Mouse (Mus musculus) hindbrain, embryonic 11.5 days (tissue): ENCODE measurements around the gene Cdkl4. TPM values are rescaled to one million over a fixed set of nuclear protein-coding genes. Genes with fewer than 3 reads are reported as not detected.
"Not testable (repeated sequence)": the region's sequence is repeated elsewhere in the genome, so short reads cannot be mapped to it uniquely, and the experiment has no call there.

Source experiments
- ATAC-seq: fragments of 200-750 bp; cut with Nextera tagmentation; 2 replicates; pipeline ENCODE4 v1.8.0; 2017; ENCODE audit warnings: mild to moderate bottlenecking, moderate TSS enrichment, moderate library complexity; ENCODE audit not compliant: low FRiP score
- DNase-seq: peaks from one replicate; pipeline ENCODE4 v3.0.0-alpha.2; 2015; ENCODE audit warnings: low spot score
- H3K27ac ChIP-seq: fragments of 300-500 bp; sonication (generic); 2 replicates; pipeline ENCODE4 v1.5.1; 2014; ENCODE audit warnings: mild to moderate bottlenecking, low read depth, low read length
- H3K27me3 ChIP-seq: fragments of 300-500 bp; sonication (generic); 2 replicates; pipeline ENCODE4 v1.6.1; 2014; ENCODE audit warnings: mild to moderate bottlenecking, low read length, moderate library complexity, mixed read lengths; ENCODE audit not compliant: control insufficient read depth, insufficient read depth
- H3K36me3 ChIP-seq: fragments of 300-500 bp; sonication (generic); 2 replicates; pipeline ENCODE4 v1.6.1; 2014; ENCODE audit warnings: mild to moderate bottlenecking, low read length, moderate library complexity, mixed read lengths; ENCODE audit not compliant: control insufficient read depth, insufficient read depth
- H3K4me1 ChIP-seq: fragments of 300-500 bp; sonication (generic); replicated peaks from 2 replicates; pipeline ENCODE4 v1.6.1; 2014; ENCODE audit warnings: low read length, mixed read lengths; ENCODE audit not compliant: control insufficient read depth, insufficient read depth
- H3K4me2 ChIP-seq: fragments of 300-500 bp; sonication (generic); replicated peaks from 2 replicates; pipeline ENCODE4 v1.6.1; 2014; ENCODE audit warnings: mild to moderate bottlenecking, low read depth, low read length
- H3K4me3 ChIP-seq: fragments of 300-500 bp; sonication (generic); 2 replicates; pipeline ENCODE4 v1.5.1; 2014; ENCODE audit warnings: low read depth, low read length
- H3K9ac ChIP-seq: fragments of 300-500 bp; sonication (generic); 2 replicates; pipeline ENCODE4 v1.6.1; 2014; ENCODE audit warnings: low read depth, low read length
- H3K9me3 ChIP-seq: fragments of 300-500 bp; sonication (generic); 2 replicates; pipeline ENCODE4 v1.6.1; 2016; ENCODE audit warnings: low read length; ENCODE audit not compliant: control insufficient read depth
- WGBS: fragments of 180-500 bp; shearing (Covaris S2); extraction: QIAGEN DNeasy Blood & Tissue Kit; methylation state at CpG from one replicate; pipeline ENCODE4 v1.1.7; 2014; 5-methylcytosine and 5-hydroxymethylcytosine counted together
- polyA plus RNA-seq: library from polyadenylated mRNA; unstranded; fragments of >200 nt; fragmentation: Nextera tagmentation; extraction: Ambion mirVana; gene quantifications from 2 replicates; pipeline ENCODE4 v1.2.1, GENCODE M21; 2014

The Cdkl4 gene
- polyA plus RNA-seq, 1 experiment from 2014 or later: 5.6 TPM

DNA sequence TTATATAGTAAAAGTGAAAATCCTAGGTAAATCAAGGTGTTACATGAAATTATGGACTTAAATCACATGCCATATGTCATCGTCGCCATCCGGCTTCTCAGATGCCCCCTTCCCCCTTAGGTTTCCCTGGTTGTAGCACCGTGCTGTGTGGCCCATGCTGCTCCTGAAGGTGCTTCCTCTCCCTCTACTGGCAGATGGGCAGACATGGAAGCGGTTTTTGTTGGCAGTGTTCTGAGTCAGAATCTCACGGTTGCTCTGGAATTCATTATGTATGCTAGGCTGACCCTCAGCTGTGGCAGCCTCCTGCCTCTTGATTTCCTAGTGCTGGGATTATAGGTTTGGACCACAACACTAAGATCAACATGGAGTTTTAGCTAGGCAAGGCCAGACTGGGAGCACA is 40.5 kb downstream of the Cdkl4 start:
- no peaks in the 10 kb centered on the region for H3K27me3 ChIP-seq
- no peak for DNase-seq
- ATAC-seq: no peak
- no peak overlapping the region for H3K9ac ChIP-seq
- H3K9me3 ChIP-seq: no peaks in the 10 kb centered on the region
- no peak overlapping the region for H3K4me2 ChIP-seq
- H3K4me3 ChIP-seq: no peak overlapping the region
- 57% methylated on average over 6 of the region's 6 CpGs for WGBS
- no peak overlapping the region for H3K27ac ChIP-seq
- no peaks in the 10 kb centered on the region for H3K4me1 ChIP-seq
- no peaks in the 10 kb centered on the region for H3K36me3 ChIP-seq

DNA sequence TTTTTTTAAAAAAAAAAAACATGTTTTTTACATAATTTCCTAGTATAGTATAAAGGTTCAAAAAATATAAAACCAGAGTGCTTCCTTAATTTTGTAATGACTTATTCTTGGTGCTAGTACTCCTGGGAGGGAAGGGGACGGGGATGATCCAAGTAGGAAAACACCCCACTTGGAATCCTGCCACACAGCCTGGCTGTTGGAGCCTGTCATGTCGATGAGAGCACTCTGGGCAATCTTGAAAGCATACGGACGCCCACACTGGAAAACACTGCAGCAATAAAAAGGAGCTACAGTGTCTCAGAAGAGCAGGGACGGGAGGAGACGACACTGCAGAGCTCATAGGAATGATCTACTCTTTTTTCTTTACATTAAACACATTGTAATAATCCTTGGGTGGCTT is 42.0 kb downstream of the Cdkl4 start:
- H3K9ac ChIP-seq: no peak overlapping the region

DNA sequence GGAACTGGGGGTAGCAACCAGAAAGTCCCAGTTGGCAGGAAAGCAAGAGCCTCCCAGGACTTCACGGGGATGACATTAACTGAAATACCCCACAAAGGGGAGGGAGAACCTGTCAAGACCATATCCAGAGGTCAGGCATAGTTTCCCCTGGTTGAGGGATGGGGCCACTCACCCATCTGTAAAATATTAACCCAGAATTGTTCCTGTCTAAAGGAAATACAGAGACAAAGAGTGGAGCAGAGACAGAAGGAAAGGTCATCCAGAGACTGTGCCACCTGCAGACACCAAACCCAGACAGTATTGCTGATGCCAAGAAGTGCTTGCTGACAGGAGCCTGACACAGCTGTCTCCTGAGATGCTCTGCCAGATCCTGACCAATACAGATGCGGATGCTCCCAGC is 46.3 kb downstream of the Cdkl4 start:
- not testable (repeated sequence) for H3K4me1 ChIP-seq, DNase-seq, H3K27me3 ChIP-seq, H3K4me3 ChIP-seq, H3K9me3 ChIP-seq, H3K36me3 ChIP-seq, H3K4me2 ChIP-seq, H3K9ac ChIP-seq, H3K27ac ChIP-seq, ATAC-seq
- WGBS: 38% methylated on average over 2 of the region's 2 CpGs

More for the DNA sequence above, 42.0 kb downstream of the Cdkl4 start:
- 86% methylated on average over 6 of the region's 6 CpGs for WGBS
- H3K9me3 ChIP-seq: no peaks in the 10 kb centered on the region
- no peak for ATAC-seq
- DNase-seq: no peak
- no peak overlapping the region for H3K4me3 ChIP-seq
- no peak overlapping the region for H3K27ac ChIP-seq
- no peaks in the 10 kb centered on the region for H3K36me3 ChIP-seq
- H3K27me3 ChIP-seq: no peaks in the 10 kb centered on the region
- no peak overlapping the region for H3K4me2 ChIP-seq
- H3K4me1 ChIP-seq: no peaks in the 10 kb centered on the region

DNA sequence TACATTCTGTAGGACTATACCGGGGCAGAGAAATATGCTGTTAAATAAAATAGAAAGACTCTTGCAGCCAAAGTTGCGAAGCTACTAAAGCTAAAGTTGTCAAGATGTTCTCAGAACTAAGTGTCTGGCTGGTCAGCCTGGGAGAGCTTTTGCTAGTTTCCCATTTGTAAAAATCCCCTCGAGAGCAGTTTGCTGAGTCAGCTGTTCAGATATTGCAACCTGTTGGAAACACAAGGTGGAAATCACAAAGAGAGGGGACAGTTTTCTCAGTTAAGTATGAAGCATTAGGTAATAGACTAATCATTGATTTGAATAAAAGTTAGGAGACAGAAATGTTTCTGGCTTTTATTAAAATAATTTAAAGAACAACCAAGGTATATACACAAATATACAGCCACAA is 54.4 kb downstream of the Cdkl4 start:
- 87% methylated on average over 3 of the region's 3 CpGs for WGBS
- ATAC-seq: no peak
- no peak overlapping the region for H3K9ac ChIP-seq
- no peak for DNase-seq
- no peaks in the 10 kb centered on the region for H3K36me3 ChIP-seq
- no peaks in the 10 kb centered on the region for H3K27me3 ChIP-seq
- H3K4me1 ChIP-seq: no peaks in the 10 kb centered on the region
- H3K9me3 ChIP-seq: no peaks in the 10 kb centered on the region
- no peak overlapping the region for H3K4me2 ChIP-seq
- no peak overlapping the region for H3K4me3 ChIP-seq
- H3K27ac ChIP-seq: no peak overlapping the region

DNA sequence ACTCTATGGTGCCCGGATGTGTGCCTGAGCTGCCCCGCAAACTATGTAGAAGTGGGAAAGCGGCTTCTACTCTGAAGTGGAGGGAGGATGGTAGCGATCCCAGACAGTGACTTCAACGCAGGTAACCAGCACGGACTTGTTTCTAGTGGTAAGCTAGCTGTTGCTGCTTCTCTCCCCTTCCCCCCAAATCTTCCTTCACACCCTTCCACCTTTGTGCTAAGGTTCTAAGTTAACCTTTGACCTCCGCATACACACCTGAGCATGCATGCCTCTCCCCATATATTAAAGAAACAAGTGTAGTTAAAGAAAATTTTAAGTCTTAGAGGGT is 55.4 kb downstream of the Cdkl4 start:
- no peaks in the 10 kb centered on the region for H3K9me3 ChIP-seq
- H3K36me3 ChIP-seq: no peaks in the 10 kb centered on the region
- ATAC-seq (no peak), DNase-seq (no peak)
- H3K4me1 ChIP-seq: no peaks in the 10 kb centered on the region
- no peak overlapping the region for H3K27ac ChIP-seq
- no peaks in the 10 kb centered on the region for H3K27me3 ChIP-seq
- no peak overlapping the region for H3K4me3 ChIP-seq
- H3K4me2 ChIP-seq: no peak overlapping the region
- 75% methylated on average over 7 of the region's 7 CpGs for WGBS
- H3K9ac ChIP-seq: no peak overlapping the region

DNA sequence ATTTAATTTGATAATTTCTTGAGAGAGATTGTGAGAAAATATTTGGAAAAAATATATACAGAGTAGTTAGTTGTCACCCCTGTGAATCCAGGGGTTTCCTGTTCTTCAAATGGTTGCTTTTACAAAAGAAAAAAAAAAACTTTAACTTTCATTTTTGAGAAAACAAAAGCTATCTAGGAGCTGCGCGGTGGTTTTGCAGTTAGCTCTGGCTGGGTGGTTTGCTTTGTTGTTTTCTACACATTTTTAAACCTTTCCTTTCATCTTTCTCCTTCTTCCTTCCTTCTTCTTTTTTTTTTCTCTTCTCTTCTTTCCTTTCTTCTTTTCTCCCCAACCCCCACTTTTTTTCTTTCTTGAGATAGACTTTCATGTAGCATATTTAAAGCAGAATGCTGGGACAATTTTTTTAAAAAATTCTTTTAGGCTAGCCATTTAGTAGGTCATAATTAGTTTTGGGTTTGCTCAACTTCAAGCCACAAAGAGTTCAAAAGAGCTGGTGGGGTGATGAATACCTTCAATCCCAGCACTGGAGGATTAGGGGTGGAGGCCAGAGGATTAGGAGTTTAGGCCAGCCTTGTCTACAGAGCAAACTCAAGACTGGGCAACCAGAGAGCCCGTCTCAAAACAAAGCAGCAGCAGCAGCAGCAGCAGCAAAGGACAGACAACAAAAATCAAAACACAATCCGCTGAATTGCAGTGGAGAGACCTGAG is 55.9 kb downstream of the Cdkl4 start:
- Histone ChIP-seq H3K9ac (no peak overlapping the region), H3K9me3 (no peaks in the 10 kb centered on the region), H3K4me2 (no peak overlapping the region), H3K27ac (no peak overlapping the region), H3K4me3 (no peak overlapping the region), H3K27me3 (no peaks in the 10 kb centered on the region), H3K36me3 (no peaks in the 10 kb centered on the region), H3K4me1 (no peaks in the 10 kb centered on the region)
- no peak for ATAC-seq
- WGBS: 71% methylated on average over 4 of the region's 4 CpGs
- DNase-seq: no peak

DNA sequence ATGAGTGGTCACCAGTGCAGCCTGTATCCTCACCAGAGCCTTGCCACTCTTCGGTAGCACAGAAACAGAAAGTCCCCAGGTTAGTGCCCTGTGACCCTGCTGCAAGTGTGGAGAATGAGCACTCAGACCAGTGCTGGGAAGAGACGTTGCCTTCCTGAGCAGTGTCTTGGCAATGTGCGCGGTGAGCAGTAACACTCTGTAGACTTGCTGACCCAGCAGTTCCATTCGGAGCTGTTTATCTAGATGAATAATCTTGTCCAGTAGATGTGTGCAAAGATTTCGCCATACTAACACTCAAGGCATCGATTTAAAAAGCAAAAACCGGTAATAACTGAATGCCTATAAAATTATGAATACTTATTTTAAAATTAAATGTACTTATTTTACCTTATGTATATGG is 57.1 kb downstream of the Cdkl4 start:
- no peak overlapping the region for H3K4me3 ChIP-seq
- H3K9me3 ChIP-seq: no peaks in the 10 kb centered on the region
- DNase-seq (no peak), ATAC-seq (no peak)
- H3K4me2 ChIP-seq: no peak overlapping the region
- 81% methylated on average over 8 of the region's 8 CpGs for WGBS
- H3K27ac ChIP-seq: no peak overlapping the region
- no peaks in the 10 kb centered on the region for H3K4me1 ChIP-seq
- H3K27me3 ChIP-seq: no peaks in the 10 kb centered on the region
- no peak overlapping the region for H3K9ac ChIP-seq
- H3K36me3 ChIP-seq: no peaks in the 10 kb centered on the region

DNA sequence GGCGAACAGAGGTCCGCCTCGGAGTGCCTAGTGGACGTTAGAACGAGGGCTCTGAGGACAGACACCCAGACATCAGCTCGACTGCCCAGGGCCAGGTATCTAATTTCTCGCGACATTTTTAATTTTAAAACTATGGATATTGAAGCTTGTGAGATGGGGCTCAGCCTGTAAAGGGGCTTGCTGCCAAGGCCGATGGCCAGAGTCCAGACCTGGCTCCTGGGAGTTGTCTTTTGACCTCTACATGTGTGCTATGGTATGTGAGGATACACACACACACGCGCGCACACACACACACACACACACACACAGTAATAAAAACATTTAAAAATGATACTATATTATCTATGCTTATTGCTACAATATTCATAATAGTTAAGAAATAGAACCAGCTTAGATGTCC is 58.8 kb downstream of the Cdkl4 start:
- WGBS: 93% methylated on average over 12 of the region's 12 CpGs
- H3K4me2 ChIP-seq: no peak overlapping the region
- H3K27me3 ChIP-seq: no peaks in the 10 kb centered on the region
- DNase-seq (no peak), ATAC-seq (no peak)
- no peaks in the 10 kb centered on the region for H3K9me3 ChIP-seq
- H3K4me1 ChIP-seq: no peaks in the 10 kb centered on the region
- H3K4me3 ChIP-seq: no peak overlapping the region
- H3K27ac ChIP-seq: no peak overlapping the region
- no peak overlapping the region for H3K9ac ChIP-seq
- no peaks in the 10 kb centered on the region for H3K36me3 ChIP-seq

DNA sequence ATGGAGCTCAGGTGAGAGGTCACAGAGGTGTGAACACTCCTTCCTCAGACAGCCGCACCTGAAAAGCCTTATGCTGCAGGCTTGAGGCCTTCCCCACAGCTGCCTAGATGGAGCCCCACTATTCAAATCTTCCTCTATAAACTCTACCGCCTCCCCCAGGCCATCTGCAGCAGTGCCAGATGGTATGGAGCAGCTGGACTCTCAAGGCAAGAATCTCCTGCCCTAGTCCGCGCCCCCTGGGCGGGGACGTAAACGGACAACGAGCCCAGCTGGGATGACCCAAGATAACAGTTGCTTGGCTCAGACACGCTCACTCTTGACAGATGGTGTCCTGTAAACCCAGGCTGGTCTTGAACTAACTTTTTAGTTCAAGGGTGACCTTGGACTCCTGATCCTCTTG is 60.4 kb downstream of the Cdkl4 start:
- no peak overlapping the region for H3K27ac ChIP-seq
- 71% methylated on average over 9 of the region's 9 CpGs for WGBS
- no peaks in the 10 kb centered on the region for H3K36me3 ChIP-seq
- no peaks in the 10 kb centered on the region for H3K27me3 ChIP-seq
- no peaks in the 10 kb centered on the region for H3K9me3 ChIP-seq
- no peak overlapping the region for H3K9ac ChIP-seq
- no peak overlapping the region for H3K4me3 ChIP-seq
- DNase-seq: peak; percentile 13
- ATAC-seq: no peak
- H3K4me1 ChIP-seq: no peaks in the 10 kb centered on the region
- no peak overlapping the region for H3K4me2 ChIP-seq
